Mouse (Mus musculus) liver, embryonic 13.5 days (tissue): Measurements from ENCODE around the gene Aifm3. TPM values are rescaled to one million over a fixed set of nuclear protein-coding genes. Genes with fewer than 3 reads are reported as not detected.

ENCODE experiments used
- ATAC-seq: fragments of 200-750 bp; cut with Nextera tagmentation; 2 replicates; pipeline ENCODE4 v1.8.0; 2017; ENCODE audit warnings: low read depth, mild to moderate bottlenecking, moderate number of reproducible peaks, moderate library complexity
- DNase-seq: peaks from one replicate; pipeline ENCODE4 v3.0.0; 2022
- H3K27ac ChIP-seq: fragments of 300-500 bp; sonication (generic); 2 replicates; pipeline ENCODE4 v1.5.1; 2015; ENCODE audit warnings: moderate library complexity, mild to moderate bottlenecking, inconsistent platforms
- H3K27me3 ChIP-seq: fragments of 300-500 bp; sonication (generic); 2 replicates; pipeline ENCODE4 v1.6.1; 2015; ENCODE audit warnings: mild to moderate bottlenecking, inconsistent platforms
- H3K36me3 ChIP-seq: fragments of 300-500 bp; sonication (generic); 2 replicates; pipeline ENCODE4 v1.6.1; 2015; ENCODE audit warnings: mild to moderate bottlenecking, inconsistent platforms
- H3K4me1 ChIP-seq: fragments of 300-500 bp; sonication (generic); replicated peaks from 2 replicates; pipeline ENCODE4 v1.6.1; 2015; ENCODE audit warnings: inconsistent platforms
- H3K4me2 ChIP-seq: fragments of 300-500 bp; sonication (generic); 2 replicates; pipeline ENCODE4 v1.6.1; 2015; ENCODE audit warnings: inconsistent platforms, mild to moderate bottlenecking, moderate library complexity
- H3K4me3 ChIP-seq: fragments of 300-500 bp; sonication (generic); replicated peaks from 2 replicates; pipeline ENCODE4 v1.5.1; 2015; ENCODE audit warnings: mild to moderate bottlenecking, inconsistent platforms
- H3K9ac ChIP-seq: fragments of 300-500 bp; sonication (generic); 2 replicates; pipeline ENCODE4 v1.6.1; 2015; ENCODE audit warnings: mild to moderate bottlenecking, inconsistent platforms
- H3K9me3 ChIP-seq: fragments of 300-500 bp; sonication (generic); replicated peaks from 2 replicates; pipeline ENCODE4 v1.6.1; 2016; ENCODE audit warnings: inconsistent platforms
- WGBS: fragments of 180-500 bp; shearing (Covaris S2); methylation state at CpG from one replicate; pipeline ENCODE4 v1.1.7; 2015; ENCODE audit not compliant: insufficient replicate concordance; 5-methylcytosine and 5-hydroxymethylcytosine counted together
- polyA plus RNA-seq: library from polyadenylated mRNA; unstranded; fragments of >200 nt; fragmentation: Nextera tagmentation; extraction: Ambion mirVana; gene quantifications from 2 replicates; pipeline ENCODE4 v1.2.1, GENCODE M21; 2015

Aifm3 gene
- polyA plus RNA-seq, 1 experiment from 2014 or later = 0.76 TPM

- Histone ChIP-seq H3K9me3 (no peaks in the 10 kb centered on the region), H3K4me3 (no peak overlapping the region), H3K9ac (0 out of 2 replicates have a peak overlapping the region, but pooled peaks have one; percentile 55), H3K4me2 (no peak overlapping the region), H3K36me3 (no peaks in the 10 kb centered on the region), H3K27me3 (peaks cover 21% of the 10 kb centered on the region; the same call in 1 of the 2 replicates), H3K27ac (no peak overlapping the region), H3K4me1 (peaks cover 61% of the 10 kb centered on the region)
- DNase-seq = no peak
- no peak for ATAC-seq
- WGBS = 78% methylated on average over 4 of the region's 4 CpGs
These were observed 66.8 kb downstream of the Aifm3 start for GRCm38 (mm10) chr16:17556180-17556579.

GRCm38 (mm10) chr16:17556907-17557306 lies 67.5 kb downstream of the Aifm3 start:
- Histone ChIP-seq H3K4me3 (no peak overlapping the region), H3K36me3 (no peaks in the 10 kb centered on the region), H3K4me2 (no peak overlapping the region), H3K4me1 (peaks cover 67% of the 10 kb centered on the region), H3K27me3 (peaks cover 27% of the 10 kb centered on the region), H3K9me3 (no peaks in the 10 kb centered on the region), H3K27ac (no peak overlapping the region), H3K9ac (no peak overlapping the region)
- ATAC-seq (no peak), DNase-seq (no peak)
- WGBS = 55% methylated on average over 4 of the region's 4 CpGs

Other genes with a start within 250 kb of the Aifm3 start
- 2.8 and 3.2 TPM in 2 replicates for gene Tmem191c, start 213.5 kb upstream of the Aifm3 start, polyA plus RNA-seq
- 124 and 143 TPM in 2 replicates for gene Serpind1, start 158.2 kb upstream of the Aifm3 start, polyA plus RNA-seq
- gene Snap29, start 83.6 kb upstream of the Aifm3 start, polyA plus RNA-seq = 8.8 and 10.7 TPM in 2 replicates
- 12.9 and 15.1 TPM in 2 replicates for gene Pi4ka, start 83.3 kb upstream of the Aifm3 start, polyA plus RNA-seq
- 30.8 and 35.8 TPM in 2 replicates for gene Crkl, start 37.6 kb upstream of the Aifm3 start, polyA plus RNA-seq
- 22.6 and 24.0 TPM in 2 replicates for gene Lztr1, start 19.1 kb downstream of the Aifm3 start, polyA plus RNA-seq
- gene Thap7, start 41.5 kb downstream of the Aifm3 start, polyA plus RNA-seq = 30.1 and 32.0 TPM in 2 replicates
- gene Lrrc74b, start 71.6 kb downstream of the Aifm3 start, polyA plus RNA-seq = not detected in 2 replicates
- 0.09 TPM in 1 of 2 replicates, not detected in the other for gene P2rx6, start 72.3 kb downstream of the Aifm3 start, polyA plus RNA-seq
- 1.3 and 1.8 TPM in 2 replicates for gene Slc7a4, start 93.6 kb downstream of the Aifm3 start, polyA plus RNA-seq
- 16.7 and 22.5 TPM in 2 replicates for gene Smpd4, start 129.7 kb downstream of the Aifm3 start, polyA plus RNA-seq
- gene Ccdc74a, start 156.9 kb downstream of the Aifm3 start, polyA plus RNA-seq = 1.6 and 2.3 TPM in 2 replicates
- 15.8 and 20.2 TPM in 2 replicates for gene Med15, start 243.3 kb downstream of the Aifm3 start, polyA plus RNA-seq